Mouse (Mus musculus): ENCODE results near the gene Bach2. TPM values are rescaled to one million over a fixed set of nuclear protein-coding genes. Genes with fewer than 3 reads are reported as not detected.
A peak's percentile ranks its signal among the peaks of the same experiment; 100 is the strongest.

The Bach2 gene
- polyA plus RNA-seq, 1 experiment from 2014 or later: 1.1 TPM

- no peak for ATAC-seq
- no peaks in the 10 kb centered on the region for H3K4me1 ChIP-seq (replicated peaks; ENCODE audit: control insufficient read depth, insufficient read depth, low read length)
- no peak overlapping the region for H3K9ac ChIP-seq (ENCODE audit: low read depth, low read length)
- H3K4me2 ChIP-seq (replicated peaks; ENCODE audit: low read depth): no peak overlapping the region
- no peaks in the 10 kb centered on the region for H3K27me3 ChIP-seq (replicated peaks; ENCODE audit: control insufficient read depth, insufficient read depth, low read length)
- H3K36me3 ChIP-seq (ENCODE audit: control insufficient read depth, insufficient read depth): no peaks in the 10 kb centered on the region
- no peak for TF ChIP-seq CTCF (IDR thresholded peaks at IDR 0.05; ENCODE audit: low read depth)
- no peaks in the 10 kb centered on the region for H3K9me3 ChIP-seq (ENCODE audit: control insufficient read depth)
- WGBS: 79% methylated on average over 7 of the region's 7 CpGs
- no peak overlapping the region for H3K4me3 ChIP-seq (ENCODE audit: low read depth, low read length)
- H3K27ac ChIP-seq (ENCODE audit: low read depth, low read length): no peak overlapping the region
These were observed 325.8 kb downstream of the Bach2 start for GRCm38 (mm10) chr4:32564416-32564815.

GRCm38 (mm10) chr4:32564918-32565317, 326.3 kb downstream of the Bach2 start:
- 76% methylated on average over 8 of the region's 8 CpGs for WGBS
- Histone ChIP-seq H3K27ac (ENCODE audit: low read depth, low read length) (no peak overlapping the region), H3K27me3 (replicated peaks; ENCODE audit: control insufficient read depth, insufficient read depth, low read length) (no peaks in the 10 kb centered on the region), H3K36me3 (ENCODE audit: control insufficient read depth, insufficient read depth) (no peaks in the 10 kb centered on the region), H3K4me1 (replicated peaks; ENCODE audit: control insufficient read depth, insufficient read depth, low read length) (no peaks in the 10 kb centered on the region), H3K9ac (ENCODE audit: low read depth, low read length) (no peak overlapping the region), H3K4me3 (ENCODE audit: low read depth, low read length) (no peak overlapping the region), H3K4me2 (replicated peaks; ENCODE audit: low read depth) (no peak overlapping the region), H3K9me3 (ENCODE audit: control insufficient read depth) (no peaks in the 10 kb centered on the region)
- no peak for TF ChIP-seq CTCF (IDR thresholded peaks at IDR 0.05; ENCODE audit: low read depth)
- no peak for ATAC-seq

- H3K27me3 ChIP-seq (replicated peaks; ENCODE audit: control insufficient read depth, insufficient read depth, low read length): no peaks in the 10 kb centered on the region
- ATAC-seq: no peak
- H3K9me3 ChIP-seq (ENCODE audit: control insufficient read depth): no peaks in the 10 kb centered on the region
- 86% methylated on average over 4 of the region's 4 CpGs for WGBS
- no peak overlapping the region for H3K4me3 ChIP-seq (ENCODE audit: low read depth, low read length)
- TF ChIP-seq CTCF (IDR thresholded peaks at IDR 0.05; ENCODE audit: low read depth): no peak
- H3K36me3 ChIP-seq (ENCODE audit: control insufficient read depth, insufficient read depth): no peaks in the 10 kb centered on the region
- no peak overlapping the region for H3K9ac ChIP-seq (ENCODE audit: low read depth, low read length)
- H3K4me2 ChIP-seq (replicated peaks; ENCODE audit: low read depth): no peak overlapping the region
- H3K4me1 ChIP-seq (replicated peaks; ENCODE audit: control insufficient read depth, insufficient read depth, low read length): no peaks in the 10 kb centered on the region
- no peak overlapping the region for H3K27ac ChIP-seq (ENCODE audit: low read depth, low read length)
These were observed 330.4 kb downstream of the Bach2 start for GRCm38 (mm10) chr4:32569054-32569453.

- 52% methylated on average over 17 of the region's 17 CpGs for WGBS
- no peak overlapping the region; the same call in 1 of the 2 replicates for H3K4me2 ChIP-seq (replicated peaks; ENCODE audit: low read depth)
- no peak overlapping the region for H3K4me3 ChIP-seq (ENCODE audit: low read depth, low read length)
- no peaks in the 10 kb centered on the region for H3K36me3 ChIP-seq (ENCODE audit: control insufficient read depth, insufficient read depth)
- no peaks in the 10 kb centered on the region for H3K27me3 ChIP-seq (replicated peaks; ENCODE audit: control insufficient read depth, insufficient read depth, low read length)
- H3K9me3 ChIP-seq (ENCODE audit: control insufficient read depth): no peaks in the 10 kb centered on the region
- 0 out of 2 replicates have a peak overlapping the region, but pooled peaks have one; percentile 21 for H3K27ac ChIP-seq (ENCODE audit: low read depth, low read length)
- peak; percentile 48 for TF ChIP-seq CTCF (IDR thresholded peaks at IDR 0.05; ENCODE audit: low read depth)
- H3K4me1 ChIP-seq (replicated peaks; ENCODE audit: control insufficient read depth, insufficient read depth, low read length): no peaks in the 10 kb centered on the region
- peak; percentile 37; the same call in 1 of the 2 replicates for ATAC-seq
- H3K9ac ChIP-seq (ENCODE audit: low read depth, low read length): no peak overlapping the region
These were observed 331.7 kb downstream of the Bach2 start for GRCm38 (mm10) chr4:32569995-32570938.

- Histone ChIP-seq H3K36me3 (ENCODE audit: control insufficient read depth, insufficient read depth) (no peaks in the 10 kb centered on the region), H3K9me3 (ENCODE audit: control insufficient read depth) (no peaks in the 10 kb centered on the region), H3K27ac (ENCODE audit: low read depth, low read length) (no peak overlapping the region), H3K4me3 (ENCODE audit: low read depth, low read length) (no peak overlapping the region), H3K27me3 (replicated peaks; ENCODE audit: control insufficient read depth, insufficient read depth, low read length) (no peaks in the 10 kb centered on the region), H3K9ac (ENCODE audit: low read depth, low read length) (no peak overlapping the region), H3K4me1 (replicated peaks; ENCODE audit: control insufficient read depth, insufficient read depth, low read length) (no peaks in the 10 kb centered on the region), H3K4me2 (replicated peaks; ENCODE audit: low read depth) (no peak overlapping the region; the same call in 1 of the 2 replicates)
- peak; percentile 55; the same call in 1 of the 2 replicates for ATAC-seq
- no peak for TF ChIP-seq CTCF (IDR thresholded peaks at IDR 0.05; ENCODE audit: low read depth)
- 39% methylated on average over 8 of the region's 8 CpGs for WGBS
These were observed 332.3 kb downstream of the Bach2 start for GRCm38 (mm10) chr4:32570939-32571317.

- no peaks in the 10 kb centered on the region for H3K9me3 ChIP-seq (ENCODE audit: control insufficient read depth)
- peak; percentile 46 for ATAC-seq
- H3K36me3 ChIP-seq (ENCODE audit: control insufficient read depth, insufficient read depth): no peaks in the 10 kb centered on the region
- 58% methylated on average over 3 of the region's 3 CpGs for WGBS
- no peak overlapping the region for H3K27ac ChIP-seq (ENCODE audit: low read depth, low read length)
- no peak overlapping the region; the same call in 1 of the 2 replicates for H3K4me2 ChIP-seq (replicated peaks; ENCODE audit: low read depth)
- TF ChIP-seq CTCF (IDR thresholded peaks at IDR 0.05; ENCODE audit: low read depth): no peak
- no peak overlapping the region for H3K4me3 ChIP-seq (ENCODE audit: low read depth, low read length)
- H3K9ac ChIP-seq (ENCODE audit: low read depth, low read length): no peak overlapping the region
- no peaks in the 10 kb centered on the region for H3K27me3 ChIP-seq (replicated peaks; ENCODE audit: control insufficient read depth, insufficient read depth, low read length)
- no peaks in the 10 kb centered on the region for H3K4me1 ChIP-seq (replicated peaks; ENCODE audit: control insufficient read depth, insufficient read depth, low read length)
These were observed 332.8 kb downstream of the Bach2 start for GRCm38 (mm10) chr4:32571441-32571840.
